Mouse (Mus musculus): Measurements from ENCODE around the gene Apln.
A peak's percentile ranks its signal among the peaks of the same experiment; 100 is the strongest.

The Apln gene

DNA sequence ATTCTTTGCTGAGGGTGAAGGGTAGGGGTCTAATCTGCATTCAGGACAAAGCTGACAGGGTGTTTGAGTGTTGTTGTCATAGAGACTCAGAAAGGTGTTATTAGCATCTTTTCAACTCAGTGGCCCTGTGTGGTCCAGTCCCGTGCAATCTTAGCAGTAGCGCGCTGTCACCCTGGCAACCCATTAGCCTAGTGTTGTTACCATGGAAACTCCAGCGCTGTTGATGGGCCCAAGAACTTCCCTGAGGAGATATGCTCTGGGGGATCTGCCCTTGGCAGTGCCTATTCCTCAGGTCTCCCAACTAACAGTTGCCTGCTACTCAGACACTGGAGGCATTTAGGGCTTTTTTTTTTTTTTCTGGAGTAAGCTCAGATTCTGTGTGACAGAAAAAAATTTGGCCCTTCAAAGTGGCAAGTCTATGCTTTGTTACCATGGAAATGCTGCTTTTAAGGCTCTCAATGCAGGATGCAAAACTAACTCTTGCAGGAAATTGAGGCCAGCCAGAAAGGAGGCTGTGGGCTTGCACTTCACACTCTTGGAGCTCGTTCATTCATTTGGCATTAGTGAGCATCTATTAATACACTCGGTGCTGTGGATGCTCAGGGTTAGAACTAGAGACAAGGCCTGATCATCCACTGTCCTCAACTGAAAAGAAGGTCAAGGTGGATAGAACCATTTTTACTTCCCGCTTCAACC lies 17.6 kb downstream of the Apln start:
- DNase-seq (ENCODE audit: low spot score) = no peak

DNA sequence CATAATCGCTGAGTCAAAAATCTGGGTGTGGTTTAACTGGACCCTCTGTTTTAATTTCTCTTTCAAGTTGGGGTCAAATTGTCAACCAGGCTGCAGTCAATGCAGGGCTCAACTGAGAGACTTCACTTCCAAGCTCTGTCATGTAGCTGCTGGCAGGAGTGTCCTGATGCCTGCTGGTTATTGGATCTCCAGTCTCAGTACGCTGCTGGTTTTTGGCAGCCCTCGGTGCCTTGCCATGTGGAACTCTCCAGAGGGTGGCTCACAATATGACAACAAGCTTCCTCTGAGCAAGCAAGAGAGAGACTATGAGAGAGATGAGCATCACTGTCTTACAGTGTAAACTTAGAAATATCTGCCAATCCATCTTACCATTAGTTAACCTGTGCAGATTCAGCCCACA lies 23.0 kb downstream of the Apln start:
- no peak for DNase-seq (ENCODE audit: low spot score)

- no peak for DNase-seq (ENCODE audit: low spot score)
These were observed 28.6 kb downstream of the Apln start for GRCm38 (mm10) chrX:48006062-48006461.

GRCm38 (mm10) chrX:48004786-48005185 lies 29.9 kb downstream of the Apln start:
- no peak for DNase-seq (ENCODE audit: low spot score)

DNA sequence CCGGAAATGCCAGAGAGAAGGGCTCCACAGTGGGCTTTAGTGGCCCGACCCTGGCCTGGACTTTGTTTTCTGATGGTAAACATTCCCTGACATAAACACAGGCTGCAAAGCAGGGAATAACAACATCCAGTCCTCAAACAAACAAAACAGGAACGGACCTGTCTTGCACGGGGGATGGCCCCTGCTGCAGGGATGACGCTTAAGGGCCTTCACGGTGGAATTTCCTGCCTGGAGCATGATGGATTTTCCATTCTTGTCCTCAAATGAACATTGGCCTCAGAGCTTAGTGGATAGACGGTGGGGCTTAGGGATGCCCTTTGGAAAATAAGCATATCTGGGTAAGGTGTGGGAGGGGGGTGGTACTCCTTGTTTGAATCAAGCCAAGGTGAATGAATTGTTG lies 33.5 kb downstream of the Apln start:
- no peak for DNase-seq (ENCODE audit: low spot score)

- no peak for DNase-seq (ENCODE audit: low spot score)
These were observed 36.2 kb downstream of the Apln start for GRCm38 (mm10) chrX:47998412-47998811.

DNA sequence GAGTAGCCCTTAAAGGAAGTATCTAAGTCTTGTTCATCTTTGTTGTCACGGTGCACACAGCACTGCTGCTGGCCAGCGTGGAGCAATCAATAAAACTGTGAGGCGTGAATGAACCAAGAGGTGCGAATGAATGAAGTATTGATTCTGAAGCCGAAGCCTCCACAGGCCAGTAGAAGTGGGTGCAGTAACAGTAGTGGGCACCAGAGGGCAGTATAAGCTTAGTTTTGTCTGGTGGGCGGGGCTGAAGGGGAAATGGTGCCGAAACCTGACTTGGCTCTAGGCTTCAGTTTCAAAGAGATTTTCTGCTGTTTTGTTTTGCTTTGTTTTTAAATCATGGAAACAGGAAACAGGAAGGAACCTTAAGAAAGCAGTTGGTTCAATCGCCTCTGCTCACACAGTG lies 42.0 kb downstream of the Apln start:
- DNase-seq (ENCODE audit: low spot score) = peak; percentile 72

DNA sequence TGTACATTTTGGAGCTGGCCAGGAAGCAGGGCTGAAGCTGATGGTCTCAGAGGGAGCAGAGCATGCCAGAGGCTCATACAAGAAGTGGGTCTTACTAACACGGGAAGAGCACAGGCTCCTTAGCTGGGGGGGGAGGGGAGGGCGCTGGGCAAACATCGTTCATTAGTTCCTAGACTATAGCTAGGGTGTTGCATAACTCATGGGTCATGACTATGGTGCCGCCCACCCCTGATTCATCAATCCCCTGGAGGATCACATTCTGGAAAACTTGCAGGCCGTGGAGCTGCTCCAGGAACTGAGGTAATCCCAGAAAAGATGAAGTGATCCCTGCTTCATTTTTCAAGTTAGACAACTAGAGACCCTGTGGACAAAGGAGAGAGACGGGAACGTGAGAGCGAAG lies 46.6 kb downstream of the Apln start:
- DNase-seq (ENCODE audit: low spot score) = no peak

DNA sequence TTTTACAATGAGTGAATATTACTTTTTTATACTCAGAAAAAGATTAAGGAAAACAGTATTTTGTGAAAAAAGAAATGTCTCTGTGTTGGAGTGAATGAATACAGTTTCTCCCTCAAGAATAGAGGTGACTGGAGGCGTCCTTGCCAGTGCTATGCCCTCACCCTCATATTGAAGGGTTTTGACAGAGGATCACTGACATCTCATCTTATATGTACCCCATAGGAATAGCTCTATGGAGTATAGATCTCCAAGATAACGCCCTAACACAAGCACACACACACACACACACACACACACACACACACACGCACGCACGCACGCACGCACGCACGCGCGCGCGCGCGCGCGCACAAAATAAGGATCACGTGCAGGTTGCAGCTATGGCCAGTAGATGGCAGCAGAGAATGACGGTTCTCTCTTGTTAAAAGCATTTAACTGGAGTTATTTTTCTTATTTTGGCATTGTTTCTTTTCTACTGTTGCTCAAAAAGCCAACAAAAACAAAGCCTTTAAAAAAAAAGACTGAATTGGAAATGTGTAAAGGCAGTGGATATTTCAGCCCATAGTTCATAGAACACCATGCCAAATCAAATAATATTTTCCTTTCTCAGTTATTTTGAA lies 49.5 kb downstream of the Apln start:
- peak; percentile 31 for DNase-seq (ENCODE audit: low spot score)

- no peak for DNase-seq (ENCODE audit: low spot score)
These were observed 57.6 kb downstream of the Apln start for GRCm38 (mm10) chrX:47977078-47977477.

GRCm38 (mm10) chrX:47976551-47976950 lies 58.1 kb downstream of the Apln start:
- DNase-seq (ENCODE audit: low spot score) = peak; percentile 51

All from lung, postnatal 25 days (tissue).